Mouse (Mus musculus) lung, postnatal 4 days (tissue): ENCODE data around the gene Dysf.
A peak's percentile ranks its signal among the peaks of the same experiment; 100 is the strongest.

Experiments
- DNase-seq, 2 experiments: peaks; one replicate each; pipeline ENCODE4 v3.0.0; 2021

The Dysf gene

DNA sequence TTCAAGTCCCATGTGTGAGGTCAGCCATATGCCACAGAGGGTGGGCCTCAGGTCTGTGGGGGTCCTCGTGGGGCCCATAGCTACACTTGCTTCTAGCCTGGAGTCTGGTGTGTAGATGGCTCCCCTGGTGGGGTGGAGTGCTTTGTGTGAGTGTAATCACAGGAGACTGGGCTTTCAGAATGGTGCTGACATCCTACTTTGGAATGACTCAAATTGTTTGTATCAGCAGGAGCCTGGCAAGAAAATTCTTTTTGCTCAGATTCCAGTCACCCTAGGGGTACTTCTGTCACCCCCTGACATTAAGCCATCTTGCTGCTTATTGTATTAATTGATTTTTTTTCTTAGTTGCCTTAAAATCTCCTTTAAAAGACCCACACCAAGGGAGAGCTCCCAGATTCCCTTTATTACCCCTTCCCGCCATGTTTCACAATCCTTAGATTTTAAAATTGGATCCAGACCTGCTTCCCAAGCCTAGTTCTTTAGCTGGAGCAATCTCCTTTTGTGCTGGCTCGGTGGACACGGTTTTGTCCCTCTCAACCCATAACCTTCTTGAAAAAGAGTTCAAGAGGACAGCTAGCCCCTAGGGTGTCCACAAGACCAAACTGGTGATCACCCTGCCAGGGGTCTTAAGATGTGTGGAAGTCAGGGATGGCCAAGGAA lies 237.8 kb downstream of the Dysf start:
- DNase-seq, result no peak

DNA sequence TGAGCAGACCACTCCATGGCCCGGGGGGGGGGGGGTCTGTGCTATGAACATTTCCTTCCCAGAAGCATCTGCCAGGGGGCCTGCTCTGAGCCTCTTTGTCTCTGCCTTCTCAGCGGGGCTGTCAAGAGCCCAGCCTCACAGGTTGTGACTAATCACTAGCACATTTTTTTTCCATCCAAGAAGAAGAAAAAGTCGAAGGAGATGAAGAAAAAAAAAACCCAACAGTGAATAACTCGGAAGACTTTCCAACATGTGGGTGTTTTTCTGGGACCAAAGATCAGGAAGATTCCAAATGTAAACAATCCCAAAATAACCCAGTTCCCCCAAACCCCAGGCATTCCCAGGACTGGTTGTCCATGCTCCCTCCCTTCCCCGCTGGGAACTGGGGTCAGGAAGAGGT lies 238.6 kb downstream of the Dysf start:
- peak in 1 of 2 experiments; percentile 39 for DNase-seq
